Mouse (Mus musculus): ENCODE results near the gene Fbxo5.

DNA sequence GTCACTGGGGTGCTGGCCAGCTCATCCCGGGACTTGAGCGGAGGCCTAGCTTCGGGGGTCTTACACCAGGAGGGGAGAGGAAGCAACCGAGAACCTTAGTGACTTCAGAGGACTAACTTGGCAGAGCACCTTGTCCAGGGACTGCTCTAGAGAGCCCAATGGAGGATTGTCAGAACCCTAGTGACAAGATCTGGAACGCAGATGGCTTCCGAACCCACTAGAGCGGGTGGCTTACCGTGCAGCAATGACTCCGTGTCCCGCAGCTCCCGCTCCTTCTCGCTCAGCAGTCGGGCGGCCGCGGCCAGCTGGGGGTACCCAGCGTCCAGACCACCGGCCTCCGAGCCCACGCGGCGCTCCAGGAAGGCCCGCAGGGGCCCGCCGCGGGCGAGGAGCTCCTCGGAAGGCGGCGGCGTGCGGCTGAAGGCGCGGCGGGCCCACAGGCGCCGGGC is 17.9 kb upstream of the Fbxo5 start:
- TF ChIP-seq POLR2A (IDR thresholded peaks at IDR 0.05; ENCODE audit: low read depth, low read length) (no peak), CTCF (IDR thresholded peaks at IDR 0.05; ENCODE audit: borderline replicate concordance, insufficient read depth, low read length) (no peak)

Measured in embryonic fibroblast, embryonic 13.5 days (primary cell).